Mouse (Mus musculus): ENCODE results near the gene Med27.

Med27 gene

GRCm38 (mm10) chr2:29437861-29438529 lies 91.4 kb downstream of the Med27 start:
- DNase-seq = no peak

DNA sequence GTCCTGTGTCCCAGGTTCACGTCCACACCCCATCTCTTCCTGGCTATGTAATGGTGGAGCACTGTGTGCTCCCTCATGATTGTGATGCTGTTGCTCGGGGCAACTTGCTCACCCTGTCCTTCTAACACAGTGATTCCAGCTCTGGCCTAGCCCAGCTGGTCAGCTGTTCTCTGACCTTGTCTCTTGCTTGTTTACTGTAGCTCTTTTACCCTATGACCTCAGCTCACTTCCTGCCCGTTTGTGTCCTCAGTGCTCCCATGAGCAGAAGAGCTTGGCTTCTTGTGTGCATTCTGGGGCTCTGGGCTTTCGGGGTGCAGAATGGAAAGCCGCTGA lies 91.9 kb downstream of the Med27 start:
- no peak for DNase-seq

GRCm38 (mm10) chr2:29438986-29439385 lies 92.4 kb downstream of the Med27 start:
- no peak for DNase-seq

GRCm38 (mm10) chr2:29439396-29439795 lies 92.8 kb downstream of the Med27 start:
- DNase-seq = no peak

- DNase-seq = no peak
Measured at GRCm38 (mm10) chr2:29439857-29440502, 93.4 kb downstream of the Med27 start.

GRCm38 (mm10) chr2:29442275-29442674 lies 95.7 kb downstream of the Med27 start:
- DNase-seq = no peak

DNA sequence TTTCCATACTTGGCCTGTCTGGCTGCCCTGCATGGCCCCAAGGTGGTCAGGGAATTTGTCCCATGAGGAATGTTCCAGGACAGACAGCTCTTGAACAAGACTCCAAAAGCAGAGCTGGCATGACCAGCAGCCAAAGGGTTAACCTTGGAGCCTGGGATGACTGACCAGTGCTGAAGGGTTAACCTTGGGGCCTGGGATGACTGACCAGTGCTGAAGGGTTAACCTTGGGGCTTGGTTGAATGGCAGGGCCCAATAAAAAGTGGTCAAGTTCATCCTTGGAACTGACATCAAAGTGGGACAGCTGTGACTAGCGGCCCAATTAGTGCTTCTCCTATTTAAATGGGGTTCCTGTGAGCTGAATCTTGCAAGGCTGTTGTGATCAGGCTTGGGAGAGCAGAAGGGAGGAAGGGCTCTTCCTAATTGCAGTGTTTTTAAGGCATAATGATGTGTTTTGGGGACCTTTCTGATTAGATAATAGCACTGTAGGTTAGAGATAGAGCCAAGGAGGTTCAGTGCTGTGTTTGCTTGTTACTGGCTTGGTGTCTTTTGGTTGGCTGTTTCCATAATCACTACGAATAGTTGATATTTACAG lies 97.1 kb downstream of the Med27 start:
- DNase-seq = no peak

DNA sequence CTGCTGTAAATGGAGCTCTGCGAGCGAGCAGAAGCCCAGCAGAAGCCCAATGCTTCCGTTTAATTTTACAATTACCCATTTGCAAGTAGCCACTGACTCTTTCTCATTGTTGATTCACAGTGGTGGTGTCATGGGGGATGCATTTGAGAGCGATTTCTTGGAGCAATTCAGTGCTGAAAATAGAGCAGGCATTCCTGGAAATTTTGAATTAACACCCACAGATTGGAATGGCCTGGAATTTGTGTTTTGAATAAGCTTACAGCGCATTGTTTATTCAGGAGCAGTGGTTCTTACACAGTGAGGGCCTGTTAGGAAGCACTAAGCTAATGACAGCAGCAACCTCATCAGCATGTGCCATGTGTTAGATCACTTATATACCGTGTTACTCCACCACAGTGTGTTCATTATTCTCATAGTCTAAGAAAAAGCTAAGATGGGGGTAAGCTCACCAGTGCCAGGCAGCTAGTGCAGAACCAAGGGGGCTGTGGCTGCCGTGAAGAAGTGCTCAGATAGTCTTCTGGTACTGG lies 101.9 kb downstream of the Med27 start:
- DNase-seq = no peak

GRCm38 (mm10) chr2:29451368-29451999 lies 104.9 kb downstream of the Med27 start:
- DNase-seq = no peak

DNA sequence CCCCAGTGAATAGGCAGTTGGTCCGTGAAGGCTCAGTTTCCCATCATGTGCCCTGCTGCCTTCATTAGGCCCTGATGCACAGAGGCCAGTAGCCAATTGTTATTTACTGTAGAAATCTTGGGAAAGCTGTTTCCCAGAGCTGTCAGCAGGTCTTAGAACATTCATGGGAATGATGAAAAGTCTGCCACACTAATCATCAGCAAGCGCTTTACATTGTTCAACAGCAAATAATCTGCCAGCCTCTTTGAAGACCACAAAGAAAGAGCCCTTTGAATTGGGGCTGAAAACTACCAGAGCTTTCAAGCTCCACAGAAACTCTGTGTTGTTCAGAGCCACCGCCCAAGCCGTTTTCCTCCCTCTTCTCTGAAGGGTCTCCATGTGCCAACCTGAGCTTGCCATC lies 106.8 kb downstream of the Med27 start:
- DNase-seq = no peak

DNA sequence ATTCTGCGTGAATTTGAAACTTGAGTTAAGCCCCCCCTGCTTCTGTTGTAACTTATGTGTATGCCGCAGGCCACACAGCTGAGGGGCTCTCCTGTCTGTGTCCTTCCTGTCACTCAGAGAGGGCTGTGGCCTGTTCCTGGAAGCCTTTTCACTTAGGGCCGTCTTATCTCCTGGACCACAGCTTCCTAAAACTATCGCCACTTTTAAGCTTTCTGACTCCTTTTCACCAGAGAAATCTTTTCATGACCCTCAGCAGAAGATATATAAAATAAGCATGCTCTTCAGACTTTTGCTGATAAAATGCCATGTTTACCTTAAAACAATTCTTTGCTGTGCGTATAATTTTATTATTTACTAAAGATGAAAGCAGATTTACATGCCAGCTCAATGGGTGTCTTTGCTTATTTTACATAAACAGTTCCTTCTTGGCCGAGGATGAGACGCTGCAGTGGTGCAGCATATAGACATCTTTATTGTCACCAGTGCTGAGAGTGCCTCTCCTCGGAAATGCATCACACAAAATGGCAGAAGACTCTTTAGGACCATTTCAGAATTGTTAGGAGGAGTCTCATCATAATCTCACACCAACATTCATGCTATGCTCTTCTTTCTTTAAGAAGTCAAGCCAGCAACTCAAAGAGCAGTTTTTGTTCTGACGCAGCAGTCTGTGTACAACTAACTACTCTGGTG lies 110.2 kb downstream of the Med27 start:
- DNase-seq = no peak

DNA sequence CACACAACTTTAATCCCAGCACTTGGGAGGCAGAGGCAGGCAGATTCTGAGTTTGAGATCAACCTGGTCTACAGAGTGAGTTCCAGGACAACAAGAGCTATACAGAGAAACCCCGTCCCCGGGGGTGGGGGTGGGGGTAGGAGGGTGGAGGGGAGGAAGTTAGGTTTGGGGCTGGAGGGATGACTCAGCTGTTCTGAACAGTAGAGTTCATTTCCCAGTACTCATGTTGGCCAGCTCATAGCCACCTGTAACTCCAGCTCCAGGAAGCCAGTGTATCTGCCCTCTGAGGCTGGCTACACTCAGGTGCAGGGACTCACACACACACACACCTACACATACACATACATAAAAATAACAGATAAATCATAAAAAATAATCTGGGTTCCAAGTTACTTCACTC lies 111.1 kb downstream of the Med27 start:
- no peak for DNase-seq

DNA sequence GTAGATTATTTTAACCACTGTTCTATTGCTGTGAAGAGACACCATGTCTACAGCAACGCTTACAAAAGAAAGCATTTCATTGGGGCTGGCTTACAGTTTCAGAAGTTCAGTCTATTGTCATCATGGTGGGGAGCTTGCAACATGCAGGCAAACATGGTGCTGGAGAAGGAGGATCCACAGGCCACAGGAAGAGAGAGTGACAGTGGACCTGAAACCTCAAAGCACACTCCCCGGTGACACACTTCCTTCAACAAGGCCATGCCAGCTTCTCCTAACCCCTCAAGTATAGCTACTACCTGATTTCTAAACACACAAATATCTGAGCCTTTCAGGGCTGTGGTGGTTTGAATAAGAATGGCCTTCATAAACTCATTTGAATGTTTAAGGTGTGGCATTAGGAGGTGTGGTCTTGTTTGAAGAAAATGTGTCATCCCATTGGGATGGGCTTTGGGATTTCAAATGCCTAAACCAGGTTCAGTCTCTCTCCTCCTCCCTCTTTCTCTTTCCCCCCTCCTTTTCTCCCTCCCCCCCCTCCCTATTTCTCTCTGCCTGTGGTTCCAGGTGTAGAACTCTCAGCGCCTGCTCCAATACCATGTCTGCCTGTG lies 111.8 kb downstream of the Med27 start:
- DNase-seq = no peak

- DNase-seq = no peak
Measured at GRCm38 (mm10) chr2:29459648-29460047, 113.0 kb downstream of the Med27 start.

GRCm38 (mm10) chr2:29461841-29462240 lies 115.2 kb downstream of the Med27 start:
- DNase-seq = no peak

DNA sequence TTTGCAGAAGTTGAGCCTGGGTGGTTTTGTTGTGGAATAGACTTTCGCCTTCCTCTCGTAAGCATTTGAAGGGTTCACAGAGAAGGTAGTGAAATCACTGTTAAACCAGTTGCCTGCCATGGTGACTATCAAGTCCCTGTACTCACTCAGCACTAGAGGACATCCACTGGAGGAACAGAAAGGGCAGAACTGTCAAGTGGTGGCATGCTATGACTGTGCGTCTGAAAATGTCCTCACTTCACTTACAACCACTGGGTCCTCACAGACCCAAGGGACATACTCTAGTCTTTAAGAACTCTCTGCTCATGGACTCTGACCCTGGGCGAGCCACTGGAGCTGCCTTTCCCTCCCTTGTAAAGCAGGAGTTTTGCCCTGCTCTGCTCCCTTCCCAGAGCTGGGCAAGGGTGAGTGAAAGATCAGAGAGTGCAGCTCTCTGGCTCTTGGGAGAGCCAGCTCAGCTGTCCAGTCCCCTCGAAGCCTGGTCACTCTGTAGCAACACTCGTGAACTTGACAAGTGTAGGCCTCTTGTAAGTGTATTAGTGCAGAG lies 116.5 kb downstream of the Med27 start:
- no peak for DNase-seq

DNA sequence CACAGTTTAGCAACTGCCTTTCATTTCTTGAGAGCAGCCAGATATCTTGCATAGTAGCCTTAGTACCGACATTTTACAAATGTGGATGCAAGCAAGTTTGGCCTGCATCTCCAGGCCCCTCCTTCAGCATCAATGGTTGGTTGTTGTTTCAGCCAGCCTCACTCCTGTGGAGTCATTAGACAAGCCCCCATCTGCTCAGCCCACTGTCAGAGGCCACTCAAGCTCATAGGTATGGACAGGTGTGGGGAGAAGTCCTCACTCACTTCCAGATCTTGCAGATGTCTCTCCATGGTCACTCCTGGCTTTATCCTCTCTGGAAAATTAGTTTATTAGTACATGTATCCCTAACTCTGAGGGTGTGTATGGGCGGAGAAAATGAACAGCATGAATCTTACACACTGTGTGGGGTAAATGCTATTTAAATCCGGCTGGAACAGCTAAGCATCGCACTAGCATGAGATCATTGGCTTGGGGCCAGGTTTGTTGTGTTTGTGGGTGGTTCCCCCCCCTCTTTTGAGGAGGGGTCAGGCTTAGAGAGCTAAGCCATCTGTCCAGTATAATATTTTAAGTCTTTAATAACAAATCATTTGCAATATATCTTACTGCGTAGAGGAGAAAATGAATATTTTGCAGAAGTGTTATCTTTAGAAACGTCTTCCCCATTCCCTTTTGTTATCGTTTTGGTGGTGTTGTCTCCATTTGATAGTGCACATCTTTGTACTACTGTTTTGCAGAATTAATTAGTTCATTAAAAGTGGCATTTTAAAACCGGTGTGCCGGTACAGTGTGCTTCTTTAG lies 118.4 kb downstream of the Med27 start:
- DNase-seq = no peak

GRCm38 (mm10) chr2:29465649-29466137 lies 119.1 kb downstream of the Med27 start:
- no peak for DNase-seq

DNA sequence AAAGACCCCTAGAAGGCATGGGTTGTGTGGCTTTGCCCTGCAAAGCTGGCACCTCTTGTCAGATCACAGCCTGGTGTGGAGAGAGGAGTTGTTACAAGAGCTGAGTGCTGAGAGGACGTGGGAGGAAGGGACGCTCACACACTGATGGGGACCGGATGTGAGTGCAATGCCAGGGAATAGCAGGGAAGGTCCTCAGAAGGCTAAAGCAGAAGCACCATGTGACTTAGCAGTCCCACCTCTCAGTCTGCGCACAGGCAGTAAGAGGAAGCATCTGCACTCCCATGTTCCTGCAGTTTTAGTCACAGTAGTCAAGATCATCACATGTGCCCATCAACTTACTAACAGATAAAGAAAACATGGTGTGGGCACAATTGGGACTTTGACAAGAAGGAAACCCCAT lies 119.8 kb downstream of the Med27 start:
- no peak for DNase-seq

GRCm38 (mm10) chr2:29468517-29468936 lies 121.9 kb downstream of the Med27 start:
- peak; percentile 8 for DNase-seq

DNA sequence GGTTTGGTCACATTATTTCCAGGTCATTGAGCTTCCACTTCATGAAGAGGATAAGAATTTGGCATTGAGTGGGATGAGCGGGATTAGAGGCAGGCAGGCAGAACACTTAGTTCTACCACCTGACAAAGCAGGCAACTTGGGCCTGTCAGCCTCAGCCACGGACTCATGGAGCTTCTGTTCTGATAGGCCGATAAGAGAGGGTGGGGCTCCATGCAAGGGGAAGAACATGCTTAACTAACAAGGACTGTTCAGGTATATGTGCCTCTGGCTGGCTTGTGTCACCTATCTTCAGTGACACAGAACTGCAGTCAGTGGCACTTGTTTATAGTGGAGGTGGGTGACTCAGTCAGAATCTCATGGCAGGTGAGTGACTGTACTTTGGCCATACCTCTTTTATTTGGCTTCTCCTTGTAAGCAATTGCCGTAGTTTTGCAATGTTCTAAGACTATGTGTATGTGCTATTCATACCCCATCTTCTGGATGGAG lies 126.4 kb downstream of the Med27 start:
- no peak for DNase-seq
